Mouse (Mus musculus) spleen, postnatal 14 days (tissue): Measurements from ENCODE around the gene Fcrlb.

Experiments used
- DNase-seq, 2 experiments: peaks; one replicate each; pipeline ENCODE4 v3.0.0; 2021 to 2022; ENCODE audit warnings: low spot score in 2 of 2

The Fcrlb gene

GRCm38 (mm10) chr1:170868107-170868904 lies 44.4 kb downstream of the Fcrlb start:
- peak in 1 of 2 experiments; percentile 35 for DNase-seq

DNA sequence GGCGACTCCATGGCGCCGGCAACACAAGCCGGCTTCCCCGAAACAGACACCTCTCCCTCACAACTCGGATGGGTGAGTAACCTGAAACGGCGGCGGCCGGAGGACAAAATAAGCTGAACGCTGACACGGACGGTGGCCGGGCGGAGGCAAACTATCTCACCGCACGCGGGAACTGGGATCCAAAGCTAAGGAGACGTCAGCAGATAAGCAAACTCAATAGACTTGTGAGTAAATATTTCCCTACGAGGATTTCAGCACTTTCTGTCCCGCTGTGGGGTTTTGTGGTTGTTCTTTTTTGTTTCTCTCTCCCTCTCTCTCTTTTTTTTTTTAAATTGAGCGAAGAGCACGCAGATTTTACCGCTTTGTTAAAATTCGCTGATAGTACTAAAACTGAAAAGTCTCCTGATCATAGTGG lies 45.0 kb downstream of the Fcrlb start, which contains the start of gene Atf6:
Gene Atf6 (minus strand): TSS at position 81 of the 415 bp plus-strand sequence.
- DNase-seq = peak; percentile 91 to 96

- no peak for DNase-seq
Measured at GRCm38 (mm10) chr1:170866992-170867690, 45.6 kb downstream of the Fcrlb start.

GRCm38 (mm10) chr1:170865406-170865805 lies 47.3 kb downstream of the Fcrlb start:
- DNase-seq = no peak

GRCm38 (mm10) chr1:170864754-170865153 lies 48.0 kb downstream of the Fcrlb start:
- no peak for DNase-seq

DNA sequence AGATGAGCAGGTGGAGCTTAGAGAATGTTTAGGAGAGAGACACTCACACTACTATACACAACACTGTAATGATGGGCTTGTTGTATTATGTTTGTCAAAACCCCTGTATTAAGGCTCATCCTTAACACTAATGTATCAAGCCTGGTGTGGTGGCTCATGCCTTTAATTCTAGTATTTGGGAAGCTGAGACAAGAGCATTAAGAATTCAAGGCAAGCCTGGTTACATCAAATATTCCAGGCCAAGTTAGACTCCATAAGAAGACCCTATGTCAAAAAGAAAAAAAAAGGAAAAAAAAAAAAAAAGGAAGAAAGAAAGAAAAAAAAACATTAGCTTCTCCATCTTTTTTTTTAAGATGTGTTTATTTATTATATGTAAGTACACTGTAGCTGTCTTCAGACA lies 48.5 kb downstream of the Fcrlb start:
- DNase-seq = no peak

DNA sequence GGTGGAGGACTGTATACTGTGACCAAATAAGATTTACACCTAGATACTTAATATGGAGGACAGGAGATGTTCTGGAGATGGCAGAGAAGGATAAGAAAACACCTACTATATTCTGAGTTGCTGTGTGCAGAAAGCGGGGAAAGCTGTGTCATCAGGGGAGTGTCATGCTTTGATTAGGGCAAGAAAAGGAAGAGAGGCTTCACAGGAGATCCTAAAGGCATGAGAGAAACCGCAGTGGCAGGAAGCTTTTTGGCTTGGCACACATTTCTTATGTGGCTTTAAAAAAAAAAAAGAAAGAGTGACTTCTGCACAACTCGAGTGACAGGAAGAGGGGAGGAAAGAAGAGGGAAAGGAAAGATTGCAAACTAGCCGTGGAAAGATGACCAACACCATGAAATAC lies 49.7 kb downstream of the Fcrlb start:
- no peak for DNase-seq

- DNase-seq = no peak
Measured at GRCm38 (mm10) chr1:170862435-170862717, 50.4 kb downstream of the Fcrlb start.

- no peak for DNase-seq
Measured at GRCm38 (mm10) chr1:170861671-170862434, 50.9 kb downstream of the Fcrlb start.

GRCm38 (mm10) chr1:170858872-170859271 lies 53.9 kb downstream of the Fcrlb start:
- no peak for DNase-seq

DNA sequence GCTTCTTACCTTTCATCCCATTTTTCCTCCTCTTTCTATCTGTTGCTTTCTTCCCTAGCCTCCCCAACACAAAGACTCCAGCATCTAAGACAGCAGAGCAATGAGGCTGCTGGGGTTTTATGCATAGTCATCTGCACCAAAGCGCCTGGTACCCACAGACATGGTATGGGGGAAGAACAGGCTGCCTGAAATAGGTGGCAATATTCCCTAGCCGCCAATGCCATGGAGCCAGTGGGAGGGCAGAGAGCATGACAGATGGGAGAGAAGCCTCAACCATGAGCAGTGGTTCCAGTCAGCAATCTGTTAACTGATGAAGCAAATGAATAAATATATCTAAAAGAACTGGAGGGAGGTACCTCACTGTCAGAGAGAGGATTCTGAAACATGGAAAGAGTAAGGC lies 55.4 kb downstream of the Fcrlb start:
- no peak for DNase-seq
